Mouse (Mus musculus) right cerebral cortex, postnatal 14 days (tissue): Measurements from ENCODE around the gene Clstn2.

Source experiments
- DNase-seq: peaks from one replicate; pipeline ENCODE4 v3.0.0; 2022

Clstn2 gene

DNA sequence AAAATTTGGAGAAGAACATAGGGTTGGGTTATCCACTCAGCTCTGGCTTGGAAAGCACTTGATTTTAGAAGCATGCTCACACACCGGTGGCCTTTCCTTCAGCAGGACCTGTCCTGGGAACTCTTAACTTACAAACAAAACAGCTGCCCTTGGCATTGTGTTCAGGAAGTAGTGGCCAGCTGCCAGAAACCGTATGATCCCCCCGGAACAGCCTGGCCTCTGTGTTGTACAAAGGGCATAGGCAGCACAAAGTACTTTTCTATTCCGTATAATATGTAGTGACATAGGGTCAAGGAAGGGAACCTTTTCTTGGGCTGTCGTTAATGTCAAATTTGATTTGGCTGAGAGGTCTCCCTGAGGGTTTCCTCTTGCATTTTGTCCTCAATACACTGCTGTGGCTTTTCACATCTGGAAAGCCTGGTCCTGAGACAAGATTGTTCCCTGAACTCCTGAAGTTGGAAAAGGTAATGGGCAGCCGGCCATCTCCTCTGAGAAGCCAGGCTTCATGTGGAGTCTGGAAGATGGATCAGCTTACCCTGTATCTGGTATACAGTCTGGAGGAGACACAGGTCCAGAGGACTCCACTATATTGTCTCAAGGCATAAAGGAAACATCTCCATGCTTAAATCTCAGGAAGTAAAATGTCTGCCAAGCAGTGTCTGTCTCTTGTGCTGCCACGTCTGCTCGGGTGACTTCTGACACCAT is 494.8 kb downstream of the Clstn2 start:
- DNase-seq = no peak

DNA sequence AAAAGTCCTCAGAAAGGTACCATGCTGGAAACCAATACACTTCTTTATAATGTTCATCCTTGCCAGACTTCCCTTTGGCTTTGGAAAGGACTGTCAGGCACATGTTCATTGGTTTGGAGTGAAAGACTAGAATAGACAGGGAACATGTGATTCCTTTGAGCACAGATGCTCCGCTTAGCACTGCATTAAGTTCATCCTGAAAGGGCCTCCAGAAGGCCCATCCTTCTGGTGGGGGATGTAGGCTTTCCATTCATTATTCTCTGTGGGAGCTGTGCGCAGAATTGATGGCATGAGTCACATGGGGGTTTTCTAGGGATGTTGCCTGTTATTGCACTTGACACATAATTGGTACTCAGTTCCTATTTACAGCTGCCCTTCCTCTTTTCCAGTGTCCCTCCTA is 498.8 kb downstream of the Clstn2 start:
- peak; percentile 11 for DNase-seq

DNA sequence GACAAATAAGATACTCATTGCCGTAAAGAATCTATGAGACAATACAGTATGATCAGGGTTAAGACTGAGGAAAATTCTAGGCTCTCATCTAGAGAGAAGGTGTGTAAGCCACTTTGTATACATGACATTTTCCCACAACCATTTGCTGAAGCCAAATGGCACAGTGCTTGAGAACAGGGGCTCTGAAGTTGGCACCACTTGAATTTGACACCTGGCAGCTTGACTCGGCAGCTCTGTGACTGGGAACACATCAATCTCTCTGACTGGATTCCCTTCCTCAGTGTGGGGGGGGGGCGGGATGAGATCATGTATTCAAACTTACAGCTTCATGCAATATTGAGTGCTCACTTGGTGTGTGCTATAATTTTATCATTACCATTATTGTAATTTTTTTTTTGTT is 499.7 kb downstream of the Clstn2 start:
- no peak for DNase-seq

DNA sequence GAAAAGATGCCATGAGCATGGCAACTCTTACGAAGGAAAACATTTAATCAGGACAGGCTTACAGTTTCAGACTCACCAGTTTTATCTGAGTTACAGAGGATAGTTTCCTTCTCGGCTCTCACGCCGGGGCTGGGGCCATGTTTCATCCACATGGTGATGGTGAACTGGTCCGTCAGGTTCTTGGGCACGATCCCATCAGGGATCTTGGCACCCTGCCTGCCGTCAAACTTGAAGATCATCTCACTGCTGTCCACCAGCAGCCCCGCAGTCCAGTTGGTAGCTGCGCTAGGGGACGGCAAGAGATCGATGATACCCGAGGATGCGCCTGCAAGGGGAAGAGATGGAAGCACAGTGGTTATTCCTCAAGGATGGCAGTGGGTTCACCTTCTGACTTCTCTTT is 500.4 kb downstream of the Clstn2 start:
- DNase-seq = peak; percentile 9

DNA sequence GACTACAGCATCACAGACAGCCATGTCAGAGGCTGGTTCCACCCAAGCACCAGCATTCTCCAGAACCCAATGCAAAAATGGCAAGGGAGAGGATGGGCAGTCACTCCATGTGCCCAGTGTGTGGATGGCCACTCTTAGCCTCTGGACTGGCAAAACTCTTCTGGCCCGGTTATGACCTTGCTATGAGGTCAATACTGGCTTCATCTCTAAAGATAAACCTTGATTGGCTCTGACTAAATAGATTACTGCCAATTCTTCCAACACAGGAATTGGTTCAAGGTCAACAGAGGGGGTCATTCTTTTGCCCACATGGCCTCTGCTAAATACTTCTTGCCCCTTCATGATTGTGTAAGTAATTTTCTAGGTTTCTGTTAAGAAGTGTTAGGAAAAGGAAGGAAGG is 505.1 kb downstream of the Clstn2 start:
- DNase-seq = no peak

DNA sequence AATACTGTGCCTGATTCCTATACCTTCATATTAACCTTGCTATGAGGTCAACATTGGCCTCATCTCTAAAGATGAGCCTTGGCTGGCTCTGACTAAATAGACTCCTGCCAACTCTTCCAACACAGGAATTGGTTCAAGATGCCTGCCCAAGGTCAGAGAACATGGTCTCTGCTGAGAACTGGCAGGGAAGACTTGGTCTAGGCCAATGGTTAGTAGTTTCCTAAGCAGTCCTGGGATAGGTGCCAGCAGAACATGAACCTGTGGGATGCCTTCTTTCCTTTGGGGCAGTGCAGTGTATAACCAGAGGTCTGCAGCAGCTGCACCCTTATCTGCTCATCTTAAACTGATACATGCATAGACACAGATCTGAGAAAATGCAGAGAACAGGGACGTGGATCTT is 505.7 kb downstream of the Clstn2 start:
- DNase-seq = no peak

DNA sequence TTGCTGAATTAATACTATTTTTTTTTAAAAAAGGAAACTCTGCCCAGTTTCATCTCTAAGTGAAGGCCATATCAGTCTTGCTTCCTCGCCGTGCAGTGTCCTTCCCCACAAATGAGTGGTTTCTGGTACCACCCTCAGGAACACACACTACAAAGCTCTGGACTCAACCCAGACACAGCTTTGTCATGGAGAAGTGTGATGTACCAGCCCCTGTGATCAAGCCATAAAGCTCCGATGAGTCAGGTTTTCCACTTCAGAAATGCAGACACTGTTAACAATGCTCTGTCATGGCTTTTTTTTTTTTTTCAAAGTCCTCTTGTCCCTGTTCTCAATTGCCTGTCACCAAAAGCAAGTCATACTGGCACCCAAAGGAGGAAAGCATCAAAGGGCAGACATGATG is 507.4 kb downstream of the Clstn2 start:
- no peak for DNase-seq

DNA sequence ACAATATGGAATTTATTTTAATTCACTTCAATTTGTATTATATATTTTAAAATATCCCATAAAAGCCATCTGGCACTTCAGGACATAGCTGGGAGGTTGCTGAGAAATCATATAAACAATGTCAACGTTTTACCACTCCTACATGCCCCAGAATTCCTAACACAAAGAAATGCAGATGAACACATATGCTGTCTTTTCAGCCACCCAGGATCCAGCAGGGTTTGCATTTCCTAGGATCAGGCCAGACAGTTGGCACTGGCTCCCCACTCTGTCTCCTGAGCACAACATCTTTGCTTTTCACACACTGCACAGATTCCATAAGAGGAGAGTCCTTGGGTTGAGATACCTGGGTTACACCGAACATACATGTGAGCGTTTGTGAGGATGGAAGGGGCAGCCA is 508.1 kb downstream of the Clstn2 start:
- DNase-seq = peak; percentile 11

DNA sequence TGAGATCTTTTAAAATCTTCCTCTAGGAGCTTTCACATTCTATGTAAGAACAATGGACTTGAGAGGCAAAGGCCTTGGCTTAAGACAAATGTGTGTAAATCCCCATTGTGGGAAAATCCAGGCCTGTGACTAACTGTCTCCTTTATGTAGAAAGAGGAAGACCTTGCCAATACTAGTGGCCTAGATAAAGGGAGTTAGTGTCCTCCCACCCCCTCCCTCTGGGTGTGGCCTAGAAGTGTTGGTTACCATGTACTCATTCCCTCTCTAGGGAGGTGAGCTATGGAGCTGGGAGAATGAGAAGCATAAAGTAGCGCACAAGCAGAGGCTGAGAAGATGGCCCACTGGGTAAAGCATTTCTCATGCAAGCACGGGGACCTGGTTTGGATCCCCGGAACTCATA is 512.2 kb downstream of the Clstn2 start:
- DNase-seq = no peak

DNA sequence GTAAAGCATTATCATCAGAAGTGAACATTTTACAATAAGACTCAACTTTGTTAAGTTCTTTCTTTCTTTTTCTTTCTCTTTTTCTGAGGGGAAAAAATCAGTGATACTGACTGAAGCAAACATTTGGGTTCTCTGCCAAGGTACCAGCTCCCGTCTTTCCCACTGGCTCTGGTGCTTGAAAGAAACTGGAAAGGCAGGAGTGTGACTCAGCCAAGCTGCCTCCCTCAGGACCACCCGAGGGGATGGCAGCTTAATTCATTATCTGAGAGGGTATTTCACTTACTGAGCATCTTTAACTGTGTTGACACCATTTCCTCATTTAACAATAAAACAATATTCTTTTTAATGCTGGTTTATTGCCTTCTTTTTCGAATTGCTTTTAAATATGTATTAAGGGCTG is 516.0 kb downstream of the Clstn2 start:
- no peak for DNase-seq

DNA sequence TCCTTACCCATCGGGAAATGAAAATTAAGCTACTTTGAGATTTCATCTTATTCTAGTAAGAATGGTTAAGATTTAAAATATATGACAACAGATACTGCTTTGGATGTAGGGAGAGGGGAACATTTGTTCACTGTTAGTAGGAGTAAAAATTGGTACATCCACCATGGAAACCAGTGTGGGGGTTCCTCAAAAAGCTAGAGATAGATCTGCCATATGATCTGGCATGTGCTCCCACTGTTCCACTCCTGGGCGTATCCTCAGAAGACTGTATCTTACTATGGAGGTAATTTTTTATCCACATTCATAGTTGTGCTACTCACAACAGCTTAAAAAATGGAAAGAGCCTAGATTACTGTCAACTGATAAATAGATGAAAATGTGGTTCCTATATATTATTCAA is 518.3 kb downstream of the Clstn2 start:
- no peak for DNase-seq

DNA sequence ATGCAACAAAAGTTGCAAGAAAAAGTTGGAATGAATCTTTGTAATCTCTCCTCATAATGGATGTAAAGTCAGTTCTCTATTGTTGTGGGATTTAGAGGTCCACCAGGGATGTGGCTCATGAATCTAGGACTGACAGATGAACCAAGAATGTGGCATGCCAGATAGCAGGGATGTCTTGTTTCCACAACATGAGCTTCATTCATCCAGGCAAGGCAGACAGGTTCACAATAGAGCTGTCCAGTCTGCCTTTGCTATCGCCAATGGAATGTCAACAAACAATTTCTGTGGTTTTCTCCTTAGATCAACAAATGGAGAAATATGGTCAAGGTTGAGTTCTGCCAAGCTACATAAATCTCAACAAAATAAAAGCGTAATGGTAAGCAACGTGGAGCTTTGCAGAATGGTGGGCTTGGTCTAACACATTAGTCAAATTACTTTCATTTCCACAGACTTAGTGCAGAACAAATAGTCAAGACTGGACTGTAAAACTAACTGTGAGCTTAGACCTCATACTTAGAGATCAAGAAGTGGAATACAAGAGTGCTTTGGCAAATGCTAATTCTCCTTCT is 520.6 kb downstream of the Clstn2 start:
- DNase-seq = no peak

DNA sequence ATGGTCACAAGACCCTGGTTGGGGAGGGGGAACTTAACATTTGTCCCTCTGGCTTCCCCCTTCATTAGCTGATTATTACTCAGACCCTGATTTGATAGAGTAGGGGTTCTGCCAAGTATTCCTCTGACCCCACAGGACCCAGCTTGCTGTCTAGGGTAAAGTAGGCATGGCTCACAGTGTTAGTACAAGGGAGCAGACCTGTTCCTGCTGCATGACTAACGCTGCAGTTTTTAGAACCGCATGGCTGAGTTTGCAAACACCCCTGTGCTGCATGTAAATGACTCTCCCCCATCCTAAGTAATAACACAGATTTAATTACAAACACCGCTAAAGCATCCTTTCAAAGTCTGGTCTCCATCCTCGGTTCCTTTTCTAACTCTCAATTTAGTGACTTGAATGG is 531.6 kb downstream of the Clstn2 start:
- DNase-seq = no peak

DNA sequence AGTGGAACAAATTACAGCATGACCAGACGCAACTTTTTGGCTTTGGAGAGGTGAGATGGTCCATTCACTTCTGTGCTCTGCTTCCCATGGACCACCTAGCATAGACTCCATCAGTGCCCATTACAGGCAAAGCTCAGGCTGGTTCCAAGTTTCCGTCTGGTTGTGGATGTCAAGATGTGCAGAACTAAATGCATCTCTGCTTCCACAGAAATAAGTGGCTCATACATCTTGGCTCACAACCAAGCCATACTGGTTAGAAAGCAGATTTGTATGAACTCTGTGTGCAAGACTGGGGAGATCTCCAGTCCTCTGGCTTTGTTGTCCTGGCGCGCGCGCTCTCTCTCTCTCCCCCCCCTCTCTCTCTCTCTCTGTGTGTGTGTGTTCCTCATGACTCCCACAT is 537.9 kb downstream of the Clstn2 start:
- no peak for DNase-seq

DNA sequence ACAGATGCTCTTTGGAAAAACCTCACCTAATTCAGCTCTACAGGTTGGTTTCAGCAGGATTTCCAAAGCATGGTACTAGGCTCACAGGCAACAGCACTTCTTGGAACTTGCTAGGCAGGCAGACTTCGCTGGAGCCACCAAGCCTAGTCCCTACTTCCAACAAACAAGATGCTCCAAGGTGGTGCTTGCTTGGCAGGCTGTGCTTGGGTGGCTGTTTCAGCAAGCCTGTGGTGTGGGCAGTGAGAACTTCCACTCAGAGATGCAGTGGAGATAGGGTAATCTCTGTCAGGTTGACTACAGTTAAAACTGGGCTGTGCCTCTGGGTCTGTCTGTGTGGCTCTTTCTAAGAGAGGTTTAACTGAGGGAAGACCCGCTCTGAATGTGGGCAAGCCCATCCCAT is 541.4 kb downstream of the Clstn2 start:
- no peak for DNase-seq

DNA sequence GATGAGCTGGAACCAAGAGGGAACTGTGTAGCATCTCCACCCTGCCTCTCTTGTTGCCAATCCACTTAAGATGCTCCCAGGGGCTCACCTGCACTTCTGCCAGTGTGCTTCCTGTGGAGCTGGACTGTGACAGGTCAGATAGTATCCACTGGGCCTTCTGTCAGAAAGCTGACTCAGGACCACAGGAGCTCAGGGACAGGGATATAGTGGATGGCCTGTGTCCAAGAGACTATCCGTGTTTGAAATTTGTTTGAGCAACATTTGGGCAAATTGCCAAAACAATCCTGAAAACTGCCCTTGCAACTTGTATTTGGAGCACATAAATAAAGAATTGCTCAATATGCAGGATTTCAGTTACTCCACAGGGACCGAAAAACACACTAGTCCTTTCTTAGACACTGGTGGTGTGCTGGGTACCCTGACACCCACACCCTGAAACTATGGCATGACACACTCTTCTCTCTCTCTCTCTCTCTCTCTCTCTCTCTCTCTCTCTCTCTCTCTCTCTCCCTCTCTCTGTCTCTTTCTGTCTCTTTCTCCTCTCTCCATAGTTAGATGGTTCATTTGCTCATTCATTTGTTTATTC is 542.3 kb downstream of the Clstn2 start:
- no peak for DNase-seq

DNA sequence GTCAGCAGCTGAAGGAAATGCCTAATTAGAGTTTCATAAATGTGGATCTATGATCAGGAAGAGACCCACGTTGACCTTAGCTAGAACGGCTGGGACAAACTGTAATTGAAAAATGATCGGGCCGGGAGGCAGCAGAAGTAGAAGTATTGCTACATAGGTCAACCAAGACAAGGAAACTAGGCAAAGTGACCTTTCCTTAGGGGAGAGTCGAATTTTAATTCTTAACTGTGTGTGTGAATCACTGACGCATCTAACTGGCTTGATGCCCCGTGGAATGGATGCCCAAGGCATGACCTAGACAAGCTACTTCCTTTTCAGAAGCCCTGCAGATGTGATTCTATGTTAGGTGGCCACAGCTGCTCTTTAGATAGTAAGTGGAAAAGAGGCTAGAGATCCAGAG is 546.2 kb downstream of the Clstn2 start:
- no peak for DNase-seq

DNA sequence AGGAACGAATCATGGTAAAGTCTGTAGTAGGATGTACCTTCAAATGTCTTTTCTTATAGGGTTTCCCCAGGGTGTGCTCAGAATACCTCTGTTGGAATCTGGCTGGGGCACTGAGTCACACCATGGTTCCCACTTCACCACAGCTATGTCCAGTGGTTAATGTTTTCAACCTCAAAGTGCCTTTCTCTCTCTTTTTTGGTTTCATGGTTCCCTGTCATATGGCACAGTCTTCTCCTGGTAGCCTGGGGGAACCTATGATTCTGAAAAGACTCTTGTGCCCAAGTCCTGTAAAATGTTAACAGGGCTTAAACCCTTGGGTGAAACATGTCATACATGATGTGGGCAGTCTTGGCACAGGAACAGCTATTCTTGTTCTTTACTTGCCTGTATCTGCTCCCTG is 551.8 kb downstream of the Clstn2 start:
- no peak for DNase-seq

DNA sequence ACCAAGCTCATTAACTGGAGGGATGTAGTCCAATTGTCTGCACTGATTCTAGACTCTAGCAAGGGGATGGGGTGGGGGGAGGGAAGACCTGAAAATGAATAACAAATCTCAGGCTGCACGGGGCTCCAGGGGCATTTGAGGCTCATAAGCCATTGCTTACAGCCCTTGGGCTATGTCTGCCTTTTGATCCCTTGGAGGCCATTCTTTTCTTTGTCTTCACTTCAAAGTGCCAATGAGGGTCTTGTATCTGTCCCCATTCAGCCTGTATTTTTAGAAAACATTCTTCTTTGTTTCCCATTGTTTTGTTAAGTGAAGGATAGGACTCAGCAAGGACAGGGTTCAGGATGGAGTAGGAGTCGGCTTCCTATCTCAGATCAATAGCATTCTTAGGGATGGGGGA is 556.0 kb downstream of the Clstn2 start:
- DNase-seq = no peak

DNA sequence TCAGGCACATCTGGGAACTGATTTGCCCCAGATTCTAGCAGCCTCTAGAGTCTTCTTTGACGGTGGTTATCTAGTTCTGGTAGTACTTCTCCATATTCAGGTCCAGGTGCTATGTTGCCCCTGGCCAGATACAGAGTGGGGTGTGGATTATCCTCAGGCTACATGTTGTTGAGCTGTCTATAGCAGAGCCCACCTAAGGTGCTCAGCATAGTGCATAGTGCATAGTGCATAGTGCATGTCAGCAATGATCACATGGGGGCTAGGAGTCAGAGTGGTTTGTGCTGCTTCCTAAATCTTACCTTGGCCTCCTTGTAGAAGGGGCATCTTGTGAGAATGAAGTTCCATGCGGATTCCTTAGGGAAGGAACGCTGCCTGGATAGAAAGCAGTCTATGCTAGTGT is 556.5 kb downstream of the Clstn2 start:
- no peak for DNase-seq

DNA sequence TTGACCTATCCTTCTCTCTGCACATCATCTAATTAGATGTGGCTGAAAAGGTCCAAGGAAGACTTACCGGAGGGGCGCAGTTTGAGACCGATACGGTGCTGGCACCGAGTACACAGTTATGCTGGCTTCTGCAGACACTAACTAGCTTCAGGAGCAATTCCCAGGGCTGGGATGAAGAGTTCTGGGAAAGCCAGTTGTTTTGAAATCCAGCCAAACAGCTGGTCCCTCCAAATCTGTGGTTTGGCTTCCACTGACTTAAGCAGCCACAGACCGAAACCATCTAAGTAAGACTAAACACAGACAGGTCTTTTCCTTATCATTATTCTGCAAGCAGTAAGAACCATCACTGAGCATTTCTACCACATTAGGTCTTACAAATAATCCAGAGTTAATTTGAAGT is 558.1 kb downstream of the Clstn2 start:
- DNase-seq = no peak

DNA sequence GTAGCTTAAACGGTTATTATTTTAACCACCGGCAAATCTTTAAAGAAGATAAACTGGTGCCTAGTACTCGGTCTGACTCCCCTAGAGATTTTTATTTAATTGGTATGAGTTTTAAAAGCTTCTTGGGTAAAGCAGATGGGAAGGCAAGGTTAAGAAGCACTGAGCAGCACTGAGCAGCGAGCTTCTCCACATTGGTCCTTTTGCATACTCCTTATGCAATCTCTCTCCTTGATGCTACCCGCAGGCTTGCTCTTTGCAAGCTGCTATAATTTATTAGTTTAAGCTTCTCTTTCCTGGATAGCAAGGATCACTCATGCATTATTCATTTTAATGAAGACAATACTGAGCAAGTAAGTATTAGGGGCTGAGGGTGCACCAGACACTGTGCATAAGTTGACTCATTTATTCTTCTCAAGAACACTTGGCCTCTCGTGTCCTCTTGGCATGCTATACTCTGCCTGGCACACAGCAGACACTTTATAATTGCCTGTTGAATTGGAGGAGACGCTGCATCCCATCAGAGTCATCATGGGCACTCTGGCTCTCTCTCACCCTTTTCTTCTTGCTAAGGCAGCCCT is 561.9 kb downstream of the Clstn2 start:
- no peak for DNase-seq

DNA sequence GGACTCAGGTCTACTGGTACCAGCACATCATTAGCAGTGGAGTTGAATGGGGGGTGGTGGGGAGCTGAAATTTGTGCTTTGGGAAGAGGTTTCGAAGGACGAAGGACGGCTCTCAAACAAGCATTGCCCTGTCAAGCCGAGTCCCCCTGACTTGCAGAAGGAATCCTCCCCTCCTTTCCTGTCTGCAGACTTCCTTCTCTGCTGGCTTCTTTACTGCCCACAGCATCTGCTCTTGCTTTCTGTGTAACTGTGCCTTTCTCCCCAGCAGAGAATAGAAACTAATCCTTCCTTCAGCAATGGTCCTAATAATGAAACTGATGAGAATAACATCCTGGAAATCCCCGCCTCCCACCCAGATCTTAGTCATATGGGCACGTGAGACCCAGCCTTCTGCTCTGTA is 572.5 kb downstream of the Clstn2 start:
- DNase-seq = no peak

DNA sequence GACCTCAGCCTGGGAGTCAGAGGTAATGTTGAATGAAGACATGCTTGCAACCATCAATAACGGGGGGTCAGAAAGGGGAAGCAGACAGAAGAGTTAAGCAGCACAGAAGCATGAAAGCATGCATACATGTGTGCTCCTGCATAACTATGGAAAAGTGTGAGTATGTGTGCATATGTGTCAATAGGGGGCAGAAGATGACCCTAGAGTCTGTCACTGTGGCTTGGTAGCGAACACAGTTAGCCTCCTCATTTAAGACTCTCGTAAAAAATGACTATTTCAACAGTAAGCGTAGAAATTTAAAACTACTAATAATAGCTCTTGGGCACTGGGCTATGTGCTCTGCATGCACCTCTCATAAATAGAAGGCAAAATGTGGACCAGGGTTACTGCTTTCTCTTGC is 573.2 kb downstream of the Clstn2 start:
- DNase-seq = no peak
